Mouse (Mus musculus): ENCODE data around the gene Iscu.

DNA sequence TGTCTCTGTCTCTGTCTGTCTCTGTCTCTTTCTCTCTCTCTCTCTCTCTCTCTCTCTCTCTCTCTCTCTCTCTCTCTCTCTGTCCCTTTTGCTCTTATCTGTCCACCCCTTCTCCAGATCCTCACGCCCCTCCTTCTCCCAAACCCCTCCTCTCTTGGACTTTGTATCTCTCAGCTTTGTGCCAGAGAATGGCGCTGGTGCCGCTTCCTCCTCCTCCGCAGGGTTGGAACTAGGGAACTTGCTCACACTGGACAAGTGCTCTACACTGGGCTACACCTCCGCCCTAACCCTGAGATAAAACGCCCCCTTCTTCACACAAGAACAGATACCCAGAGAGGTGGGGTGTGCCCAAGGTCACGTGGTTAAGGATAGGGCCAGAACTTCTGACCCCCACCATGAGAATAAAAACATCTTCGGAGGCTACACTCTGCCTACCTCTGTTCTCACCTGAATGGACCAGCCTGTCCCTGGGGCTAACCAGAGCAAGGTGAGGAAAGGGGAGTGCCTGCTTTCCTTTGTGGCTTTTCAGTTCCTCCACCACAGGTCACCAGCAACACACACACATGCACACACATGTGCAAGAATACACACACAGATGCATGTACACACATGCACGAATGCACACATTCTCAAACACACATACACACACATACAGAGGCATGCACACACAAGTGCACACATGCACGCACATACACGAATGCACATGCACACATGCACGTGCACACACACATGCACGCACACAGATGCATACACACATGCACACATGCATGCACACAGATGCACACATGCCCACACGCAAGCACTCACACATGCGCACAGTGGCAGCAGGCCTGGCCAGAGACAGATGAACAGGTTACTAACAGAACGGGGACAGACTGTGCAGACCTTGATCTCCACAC lies 18.9 kb downstream of the Iscu start:
- TF ChIP-seq CTCF (IDR thresholded peaks at IDR 0.05; ENCODE audit: low read depth) (no peak), EP300 (IDR thresholded peaks at IDR 0.05; ENCODE audit: low read depth) (no peak)

Data from heart, postnatal 0 days (tissue).